Mouse (Mus musculus): ENCODE measurements around the gene Dennd5a.

DNA sequence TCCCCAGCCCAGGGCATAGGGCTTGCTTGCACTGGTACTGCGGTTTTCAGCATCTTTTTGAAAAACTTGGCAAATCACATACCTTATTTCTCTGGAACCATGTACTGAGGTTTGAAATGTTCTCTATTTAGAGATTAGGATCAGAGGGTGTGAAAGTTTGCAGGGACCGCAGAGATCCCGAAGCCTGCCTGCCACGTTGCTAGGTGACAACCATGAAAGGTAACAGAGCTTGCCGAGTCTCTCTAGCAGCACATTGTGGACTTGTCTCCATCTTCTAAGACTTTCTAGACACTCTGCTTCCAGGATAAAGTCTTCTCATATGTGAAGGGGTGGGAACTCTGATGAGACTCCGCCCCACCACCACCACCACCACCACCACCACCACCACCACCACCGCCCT, 108.3 kb downstream of the Dennd5a start:
- TF ChIP-seq CTCF (IDR thresholded peaks at IDR 0.05; ENCODE audit: low read depth, low read length): no peak
- no peak for TF ChIP-seq POLR2A (IDR thresholded peaks at IDR 0.05; ENCODE audit: extremely low read depth, insufficient read depth, low read length)

All from liver, adult 2 months (tissue).